Mouse (Mus musculus): Measurements from ENCODE around the gene Hoxd1.

DNA sequence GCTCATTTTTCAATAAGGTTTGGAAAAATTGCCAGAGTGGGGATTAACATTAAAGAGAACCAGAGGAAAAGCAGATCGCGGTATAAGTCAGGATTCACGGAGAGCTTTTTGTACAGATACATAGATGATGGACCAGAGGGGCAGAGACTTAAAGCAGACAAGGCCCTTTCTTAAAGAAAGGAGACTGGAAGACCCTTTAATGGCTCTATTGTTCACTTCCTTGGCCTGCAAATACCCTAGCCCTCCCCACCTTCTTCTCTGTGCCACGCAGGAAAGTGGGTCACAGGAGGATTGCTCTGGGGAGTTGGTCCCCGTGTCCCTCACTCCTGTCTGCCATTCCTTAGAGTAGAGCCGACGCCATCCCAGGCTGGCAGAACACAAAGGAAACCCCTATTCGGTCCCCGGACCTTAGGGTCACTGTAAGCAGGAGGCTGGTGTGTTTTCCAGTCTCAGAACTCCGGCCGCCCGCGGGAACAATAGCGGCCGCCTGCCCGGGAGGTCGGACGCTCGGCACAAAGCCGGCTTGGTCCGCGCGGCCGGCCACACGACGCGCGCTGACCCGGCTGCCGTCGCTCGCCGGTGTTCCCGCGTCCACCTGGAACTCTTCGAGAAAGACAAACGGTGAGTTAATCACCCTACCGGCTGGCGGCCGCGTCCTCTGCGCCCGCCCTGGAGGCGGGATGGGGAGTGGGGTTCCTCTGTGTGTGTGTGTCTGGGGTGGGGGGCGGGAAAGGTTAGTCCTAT lies 10.2 kb upstream of the Hoxd1 start:
- no peak for TF ChIP-seq CTCF (IDR thresholded peaks at IDR 0.05; ENCODE audit: insufficient read depth, low read depth, low read length)
- no peak for TF ChIP-seq POLR2A (IDR thresholded peaks at IDR 0.05; ENCODE audit: insufficient read depth, low read depth, low read length)
